Mouse (Mus musculus): Measurements from ENCODE around the gene Ackr1.
"Not testable (repeated sequence)": the region's sequence is repeated elsewhere in the genome, so short reads cannot be mapped to it uniquely, and the experiment has no call there.

The Ackr1 gene

DNA sequence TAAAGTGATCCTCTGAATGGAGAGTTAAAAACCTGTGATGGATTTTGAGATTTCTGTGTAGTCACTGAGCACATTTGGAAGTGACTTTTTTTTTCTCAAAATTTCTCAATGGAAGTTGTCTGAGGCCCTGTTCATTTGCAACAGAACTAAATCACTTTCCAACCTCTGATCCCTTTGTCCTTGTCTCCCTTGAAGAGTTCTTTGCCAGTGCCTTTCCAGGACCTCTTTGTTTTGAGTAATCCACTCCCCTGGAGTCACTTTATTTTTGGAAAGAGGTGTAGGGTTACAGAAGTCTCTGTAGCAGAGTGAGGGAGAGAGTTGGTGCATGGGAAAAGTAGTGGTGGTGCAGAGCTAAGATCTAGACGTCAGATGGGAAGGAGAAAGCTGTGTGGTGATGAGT, 15.0 kb upstream of the Ackr1 start:
- no peak for DNase-seq (ENCODE audit: low spot score)

DNA sequence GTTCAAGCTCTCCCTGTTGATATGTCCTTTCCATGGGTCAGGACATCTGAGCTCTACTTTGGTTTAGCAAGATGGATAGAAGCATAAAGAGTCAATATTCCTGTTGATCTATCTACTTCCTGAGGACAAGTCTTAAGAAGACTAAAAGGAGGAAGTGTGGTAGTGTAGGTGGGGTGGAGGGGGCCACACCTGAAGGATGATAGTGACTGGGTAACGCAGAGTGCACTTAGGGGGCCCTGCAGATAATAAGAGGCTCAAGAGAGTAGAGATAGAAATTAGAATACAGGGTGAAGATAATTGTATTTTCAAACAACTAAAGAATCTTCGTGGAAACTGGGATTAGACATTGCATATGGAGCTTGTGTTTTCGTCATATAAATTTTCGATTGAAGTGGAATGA, 11.6 kb upstream of the Ackr1 start:
- DNase-seq (ENCODE audit: low spot score): no peak

DNA sequence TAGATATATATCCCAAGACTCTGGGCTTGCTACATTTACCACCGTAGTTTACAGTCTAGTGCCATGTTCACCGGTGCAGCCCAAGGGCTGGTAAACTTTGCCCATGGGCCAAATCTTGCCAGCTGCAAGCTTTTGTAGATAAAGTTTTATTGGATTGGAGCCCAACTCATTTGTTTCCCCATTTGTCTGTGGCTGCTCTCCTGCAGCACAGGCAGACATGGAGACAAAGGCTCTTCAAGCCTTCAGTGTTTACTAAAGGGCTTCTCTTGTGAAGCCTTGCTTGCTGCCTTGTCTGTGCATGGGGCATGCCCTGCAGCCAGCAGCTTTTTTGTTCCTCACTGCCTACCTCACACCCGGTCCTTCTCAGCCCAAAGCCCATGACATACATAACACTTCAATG, 10.4 kb upstream of the Ackr1 start:
- DNase-seq (ENCODE audit: low spot score): no peak

DNA sequence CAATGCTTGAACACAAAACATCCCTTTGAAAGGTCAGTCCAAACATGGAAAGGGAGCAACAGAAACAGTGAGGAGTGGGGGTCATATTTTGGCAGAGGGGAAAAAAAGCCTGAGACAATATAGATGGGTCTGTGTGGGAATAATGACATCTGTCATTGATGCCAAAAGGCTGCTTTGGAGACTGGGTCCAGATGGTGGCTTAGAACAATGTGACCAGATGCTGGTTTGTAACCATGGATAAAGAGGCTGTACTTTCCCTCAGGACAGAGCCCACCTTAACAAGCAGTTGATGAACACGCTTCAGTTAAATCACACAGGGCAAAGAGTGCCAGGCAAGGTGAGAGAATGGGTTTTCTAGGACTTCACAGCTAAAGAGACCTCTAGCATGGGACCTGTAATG, 8.9 kb upstream of the Ackr1 start:
- no peak for DNase-seq (ENCODE audit: low spot score)

DNA sequence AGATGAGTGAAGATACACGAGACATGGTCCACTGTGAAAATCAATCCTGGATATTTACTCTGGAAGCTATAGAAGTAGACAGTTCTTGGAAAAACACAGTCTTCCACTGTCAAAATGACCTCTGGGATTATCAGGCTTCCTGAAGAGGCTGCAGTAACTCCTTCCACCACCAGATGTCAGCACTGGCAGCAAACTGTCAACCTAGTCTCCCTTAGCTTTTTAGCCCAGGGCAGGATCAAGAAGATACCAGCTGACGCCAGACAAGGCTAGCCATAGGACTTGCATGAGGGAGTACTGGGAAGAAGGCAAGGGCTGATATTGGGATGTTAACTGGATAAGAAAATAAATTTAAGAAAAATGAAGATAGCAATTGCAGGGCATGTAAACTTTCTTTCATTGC, 6.0 kb upstream of the Ackr1 start:
- peak; percentile 21 for DNase-seq (ENCODE audit: low spot score)

DNA sequence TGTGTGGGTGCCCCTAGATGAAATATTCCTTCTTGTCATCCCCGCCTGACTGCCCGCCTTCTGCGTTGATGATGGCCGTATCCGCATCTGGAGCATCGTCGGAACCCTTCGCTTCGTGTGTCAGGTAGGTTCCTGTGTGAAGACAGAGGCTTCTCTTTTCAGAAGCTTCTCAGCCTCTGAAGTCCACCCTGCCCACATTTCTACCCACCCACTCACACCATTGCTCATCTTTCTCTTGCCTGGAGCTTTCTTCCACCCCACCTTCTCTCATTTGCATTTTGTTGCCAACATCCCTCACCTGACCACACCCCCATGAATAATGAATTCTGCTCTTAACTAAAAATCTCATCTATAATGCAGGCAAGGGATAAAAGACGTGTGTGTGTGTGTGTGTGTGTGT, 3.5 kb upstream of the Ackr1 start:
- DNase-seq (ENCODE audit: low spot score): no peak

DNA sequence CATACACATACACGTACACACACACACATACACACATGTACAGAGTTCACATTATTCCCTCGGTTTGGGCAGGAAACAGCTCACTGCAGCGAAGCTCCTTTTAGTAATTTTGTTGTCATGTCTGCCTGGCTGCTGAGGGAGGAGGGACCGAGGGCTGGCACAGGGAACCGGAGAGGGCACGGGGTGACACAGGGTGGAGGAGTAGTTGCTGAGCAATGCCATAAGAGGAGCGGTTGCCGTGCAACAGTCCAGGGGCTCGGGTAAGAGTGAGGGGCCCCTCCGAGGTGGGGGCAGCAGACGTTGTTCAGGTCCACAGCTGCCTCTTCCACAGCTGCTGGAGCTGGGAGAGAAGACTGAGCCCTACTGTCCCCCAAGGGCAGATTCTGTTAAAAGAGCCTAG, 2.4 kb upstream of the Ackr1 start:
- DNase-seq (ENCODE audit: low spot score): no peak

DNA sequence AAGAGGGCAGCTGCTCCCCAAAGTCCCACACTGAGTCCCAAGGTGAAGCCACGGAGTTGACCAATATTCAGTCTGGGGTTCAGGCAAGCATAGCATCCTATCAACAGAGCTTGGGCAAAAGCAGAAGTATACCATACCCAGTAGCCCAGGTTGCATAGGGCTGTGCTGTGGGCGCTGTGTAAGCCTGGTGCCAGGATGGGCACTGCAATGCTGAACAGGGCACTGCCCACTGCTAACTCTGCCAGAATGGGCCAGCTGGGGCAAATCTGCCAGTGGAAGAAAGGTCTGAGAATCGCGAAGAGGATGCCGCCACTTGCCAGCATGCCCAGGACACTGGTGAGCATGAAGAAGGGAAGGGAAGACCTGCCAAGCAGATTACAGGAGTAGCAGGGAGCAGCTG, 1.1 kb downstream of the Ackr1 start:
- DNase-seq (ENCODE audit: low spot score): no peak

DNA sequence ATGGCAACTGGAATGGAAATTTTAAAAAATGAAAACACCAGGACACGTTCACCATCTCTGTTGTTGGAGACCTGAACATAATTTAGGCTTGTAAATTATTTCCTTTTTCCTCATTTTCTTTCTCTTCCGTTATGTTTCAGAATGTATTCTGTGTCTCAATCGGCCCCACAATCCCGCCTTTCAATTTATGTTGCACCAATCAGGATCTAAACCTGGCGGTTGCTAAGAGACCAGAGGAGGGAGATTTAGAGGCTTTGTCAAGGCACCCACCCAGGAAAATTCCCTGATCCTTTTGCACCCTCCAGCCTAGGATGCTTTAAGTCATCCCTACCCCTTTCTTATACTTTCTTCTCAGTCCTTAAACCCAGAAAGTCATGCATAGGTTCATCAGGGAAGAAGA, 3.8 kb downstream of the Ackr1 start:
- no peak for DNase-seq (ENCODE audit: low spot score)

DNA sequence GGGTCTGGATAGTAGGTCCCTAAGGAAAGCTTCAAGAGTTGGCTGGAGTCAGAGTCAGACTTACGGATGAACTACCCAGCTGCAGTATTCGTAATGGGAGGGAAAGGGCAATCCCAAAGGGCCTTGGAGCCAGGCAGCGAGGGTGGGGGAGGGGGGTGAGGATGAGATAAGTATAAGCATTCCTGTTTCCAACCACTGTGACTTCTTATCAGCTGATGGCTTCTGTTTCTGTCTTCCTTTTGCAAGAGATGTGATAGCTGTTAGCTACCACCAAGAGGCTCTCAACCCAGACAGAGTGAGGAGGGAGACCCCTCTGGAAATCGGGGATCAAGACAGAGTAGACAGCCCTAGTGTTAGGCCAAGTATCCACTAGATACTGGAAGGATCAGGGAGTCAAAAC, 4.4 kb downstream of the Ackr1 start:
- no peak for DNase-seq (ENCODE audit: low spot score)

DNA sequence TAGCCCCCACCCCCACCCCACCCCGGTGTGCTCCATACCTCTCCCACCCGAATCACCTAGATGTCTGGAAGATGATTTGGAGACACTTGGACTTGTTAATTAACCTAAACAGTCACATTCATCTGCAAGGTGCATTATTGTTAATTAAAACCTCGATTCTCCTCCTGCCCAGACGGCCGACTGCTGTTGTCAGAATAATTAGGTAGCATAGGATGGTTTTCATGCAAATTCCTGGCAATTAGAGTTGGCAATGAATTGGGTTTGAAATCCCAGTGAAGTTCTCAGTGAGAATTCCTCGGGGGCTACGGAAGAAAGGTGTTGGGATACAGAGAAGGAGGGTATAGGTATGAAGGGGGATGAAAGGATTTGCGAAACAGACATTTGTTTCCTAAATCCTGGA, 5.1 kb downstream of the Ackr1 start:
- no peak for DNase-seq (ENCODE audit: low spot score)

DNA sequence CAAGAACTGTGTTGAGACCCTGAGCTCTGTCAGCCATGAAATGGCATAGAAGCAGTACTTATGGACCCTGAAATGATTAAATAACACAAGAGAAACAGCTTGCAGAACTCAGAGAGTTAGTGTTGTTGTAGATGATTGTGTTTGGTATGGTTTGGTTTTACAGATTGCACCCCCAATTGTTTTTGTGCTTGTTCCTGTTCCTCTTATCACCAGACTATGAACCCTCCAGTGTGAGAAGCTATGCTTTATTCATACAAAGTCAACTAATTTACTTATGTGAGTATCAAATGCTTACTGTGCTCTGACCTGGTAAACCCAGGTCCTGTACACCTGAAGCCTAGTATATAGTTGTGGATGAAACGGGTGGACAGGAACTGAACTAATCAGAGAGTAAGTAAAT, 7.0 kb downstream of the Ackr1 start:
- no peak for DNase-seq (ENCODE audit: low spot score)

DNA sequence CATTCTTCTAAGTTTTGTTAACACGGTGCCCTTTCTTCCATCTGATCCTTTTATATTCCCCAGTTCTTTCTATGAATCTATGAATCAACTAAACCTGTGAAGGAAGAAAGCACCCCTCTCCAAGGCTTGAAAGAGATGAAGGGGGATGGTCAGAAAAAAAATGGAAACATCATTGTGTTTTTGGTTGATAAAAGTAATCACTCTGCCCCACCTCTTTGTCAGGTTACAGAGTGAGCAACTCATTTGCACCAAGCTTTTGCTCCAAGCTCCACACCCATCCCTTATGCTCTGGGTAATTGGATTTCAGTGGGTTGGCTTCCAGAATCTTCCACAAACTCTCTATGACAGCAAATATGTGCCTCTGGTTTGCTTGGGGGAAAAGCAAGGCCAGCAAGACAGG, 8.2 kb downstream of the Ackr1 start:
- no peak for DNase-seq (ENCODE audit: low spot score)

DNA sequence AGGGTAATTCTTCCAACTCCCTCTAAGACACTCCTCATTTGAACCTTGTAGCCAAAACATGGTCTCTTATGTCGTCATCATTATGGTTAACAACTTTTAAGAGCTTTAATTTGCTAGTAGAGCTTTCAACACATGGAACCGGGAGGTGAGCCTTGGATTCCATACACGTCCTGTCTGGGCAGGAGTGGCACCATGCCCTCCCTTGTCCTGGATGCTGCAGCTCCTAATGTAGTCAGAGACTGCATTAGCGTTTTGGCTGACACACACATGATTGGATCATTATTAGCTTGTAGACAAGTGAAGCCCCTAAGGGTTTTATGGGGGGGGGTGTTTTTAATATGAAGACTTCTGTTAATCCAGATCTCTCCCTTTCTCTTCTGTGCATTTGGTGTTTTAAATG, 8.6 kb downstream of the Ackr1 start:
- DNase-seq (ENCODE audit: low spot score): no peak

DNA sequence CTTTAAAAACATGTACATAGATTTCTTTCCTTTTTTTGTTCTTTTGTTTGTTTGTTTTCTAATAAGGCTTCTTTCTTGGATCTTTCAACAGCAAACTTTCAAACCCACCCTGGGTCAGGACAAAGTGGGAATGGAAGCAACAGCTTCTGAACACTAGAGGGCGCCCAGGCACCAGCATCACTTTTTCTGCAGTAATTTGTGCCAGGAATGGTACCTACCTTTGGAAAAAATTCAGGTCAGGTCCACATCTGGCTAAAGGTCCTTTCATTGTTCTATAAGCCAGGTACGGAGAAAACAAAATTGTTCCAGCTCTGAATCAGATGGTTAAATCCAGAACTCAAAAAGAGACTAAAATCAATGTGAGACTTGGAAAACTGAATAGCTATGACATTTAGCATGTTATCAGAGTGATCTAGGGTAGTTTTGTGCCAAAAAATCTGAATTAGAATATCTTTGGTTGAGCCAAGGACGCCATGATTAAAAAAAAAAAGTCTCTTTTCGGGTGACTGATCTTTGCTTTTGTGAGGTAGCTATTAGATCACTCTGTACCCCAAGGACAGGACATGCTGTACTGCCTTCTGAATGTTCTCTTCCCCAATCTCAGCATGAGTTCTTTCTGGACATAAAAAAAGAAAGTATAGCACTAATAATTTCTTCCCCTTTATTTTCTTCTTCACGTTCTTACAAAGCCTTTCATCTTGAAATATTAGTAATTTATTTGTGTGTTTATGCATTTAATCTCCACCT, 9.5 kb downstream of the Ackr1 start:
- peak; percentile 5 for DNase-seq (ENCODE audit: low spot score)

DNA sequence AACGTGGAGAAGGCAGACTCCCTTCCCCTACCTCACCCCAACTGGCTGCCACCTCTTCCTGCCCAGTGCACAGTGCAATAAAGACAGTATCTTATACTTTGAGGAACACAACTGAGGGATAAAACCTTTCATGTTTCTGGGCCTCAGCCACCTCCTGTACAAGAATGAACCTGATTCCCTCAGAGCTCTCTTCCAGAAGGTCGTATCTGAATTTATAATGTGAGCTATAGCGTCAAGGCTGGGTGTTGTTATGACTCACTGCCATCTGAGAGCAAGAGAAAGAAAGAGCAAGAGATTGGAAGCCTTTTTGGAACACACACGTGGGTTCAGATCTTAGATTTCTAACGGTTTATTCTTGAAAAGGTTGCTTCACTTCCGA, 11.3 kb downstream of the Ackr1 start:
- DNase-seq (ENCODE audit: low spot score): no peak

DNA sequence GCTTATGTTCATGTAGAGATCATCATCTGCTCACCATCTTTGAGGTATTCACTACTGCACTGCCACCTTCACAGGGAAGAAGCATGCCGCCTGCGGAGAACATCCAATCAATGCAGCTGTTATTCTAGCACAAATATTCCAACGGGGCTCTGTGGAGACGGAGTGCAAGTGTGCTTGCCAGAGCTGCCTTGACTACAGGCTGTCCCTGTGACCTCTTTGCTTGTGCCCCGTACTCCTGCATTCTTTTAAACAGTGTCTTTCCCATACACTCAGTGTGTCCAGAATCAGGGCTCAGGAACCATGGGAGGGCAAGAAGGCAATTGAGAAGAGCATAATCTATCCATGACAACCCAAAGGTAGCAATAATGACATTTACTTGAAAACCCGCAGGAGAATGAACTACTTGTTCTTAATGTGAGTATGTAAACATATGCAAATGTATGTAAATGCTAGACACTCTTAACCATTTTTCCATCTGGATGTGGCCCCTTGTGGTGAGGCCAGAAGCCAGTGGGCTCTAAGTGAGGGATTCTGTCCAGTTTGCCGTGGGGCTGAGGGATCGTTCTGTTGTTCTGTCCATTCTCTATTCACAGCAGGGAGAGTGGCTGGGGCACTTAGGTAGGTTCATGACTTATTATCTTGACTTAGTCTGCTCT, 11.8 kb downstream of the Ackr1 start:
- DNase-seq (ENCODE audit: low spot score): no peak

DNA sequence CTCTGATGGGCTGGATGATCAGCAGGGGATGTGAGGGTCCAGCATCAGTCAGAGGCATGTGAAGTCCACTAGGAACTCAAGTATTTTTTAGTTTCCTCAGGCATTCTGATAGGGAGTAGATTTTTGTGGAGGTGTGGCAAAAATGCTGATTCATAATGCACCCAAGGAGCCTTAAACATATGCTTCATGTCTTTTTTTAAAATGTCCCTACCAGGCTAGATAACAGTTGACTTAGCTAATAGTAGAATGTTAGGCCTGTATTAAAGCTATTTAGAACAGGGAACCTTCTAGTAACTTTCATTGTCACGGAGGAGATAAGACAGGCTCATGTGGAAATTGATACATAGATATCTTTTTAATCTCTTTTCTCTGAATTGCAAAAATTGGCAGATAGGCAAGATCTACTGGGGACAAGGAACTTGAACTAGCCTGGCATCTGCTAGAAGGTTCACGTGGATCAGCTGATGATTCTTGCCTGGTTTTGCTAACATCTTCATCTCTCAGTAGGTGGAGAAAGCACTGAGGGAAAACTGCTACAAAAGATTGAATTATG, 15.5 kb downstream of the Ackr1 start:
- DNase-seq (ENCODE audit: low spot score): no peak

DNA sequence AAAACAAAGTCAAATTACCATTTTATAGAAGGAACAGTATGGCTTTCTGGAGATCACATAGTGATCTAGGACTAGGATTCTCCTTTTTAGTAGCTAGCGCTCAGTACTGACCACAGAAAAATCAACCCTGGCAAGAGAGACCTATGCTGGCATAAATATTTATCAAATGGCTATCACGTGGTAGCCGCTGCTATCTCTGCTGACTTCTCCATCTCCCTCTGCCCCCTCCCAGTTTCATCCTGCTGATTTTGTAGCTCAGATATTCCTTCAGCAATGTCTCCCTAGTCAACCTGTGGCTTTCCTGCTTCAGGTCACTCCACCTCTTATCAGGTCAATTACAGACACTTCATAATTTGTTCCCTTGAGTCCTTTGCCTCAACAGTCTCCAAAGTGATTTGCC, 17.8 kb downstream of the Ackr1 start:
- DNase-seq (ENCODE audit: low spot score): no peak

DNA sequence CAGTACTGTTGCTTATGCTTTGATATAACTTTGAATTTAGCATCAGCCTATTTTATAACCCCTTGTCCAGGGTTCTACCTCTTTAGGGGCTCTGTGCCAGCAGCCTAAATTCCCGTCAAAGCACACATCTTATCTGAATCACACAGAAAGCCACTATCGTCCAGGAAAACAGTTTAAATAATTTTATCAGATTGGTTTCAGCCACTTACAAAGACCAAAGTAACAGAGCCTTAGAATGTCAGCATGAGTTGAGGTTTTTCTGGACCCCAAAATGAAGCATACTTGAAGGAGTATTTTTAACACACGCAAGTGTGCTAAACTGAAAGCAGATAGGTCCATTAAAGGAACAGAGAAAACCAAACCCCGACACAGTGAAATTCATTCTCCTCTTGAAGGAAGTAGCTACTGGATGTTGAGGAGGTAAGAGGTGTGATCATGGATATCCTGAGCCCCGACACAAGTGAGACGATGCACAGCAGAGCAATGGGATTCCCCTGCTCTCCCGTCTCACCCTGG, 20.0 kb downstream of the Ackr1 start:
- DNase-seq (ENCODE audit: low spot score): not testable (repeated sequence)

DNA sequence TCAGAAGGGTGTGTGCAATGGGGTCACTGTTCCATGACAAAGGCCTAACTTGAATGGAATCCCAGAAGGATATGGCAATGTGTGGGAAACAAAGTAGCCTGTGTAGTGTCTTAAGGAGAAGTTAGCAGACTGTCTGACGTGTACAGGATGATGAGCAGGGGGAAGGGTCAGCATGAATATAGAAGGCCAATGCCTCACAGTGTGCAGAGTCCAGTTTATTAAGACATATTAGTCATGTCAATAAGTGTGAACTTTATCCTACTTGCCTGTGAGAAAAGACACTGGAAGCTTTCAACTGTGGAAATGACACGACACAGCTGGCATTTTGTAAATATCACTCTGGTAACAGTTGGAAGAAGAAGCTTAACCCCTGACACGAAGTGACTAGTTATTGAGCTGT, 30.8 kb downstream of the Ackr1 start:
- DNase-seq (ENCODE audit: low spot score): not testable (repeated sequence)
